Mouse (Mus musculus) lung, postnatal 14 days (tissue): ENCODE measurements at regions not wholly inside any gene's neighbourhood (a gene's known extent, or its start where the extent isn't known, plus 50 kb on each side); places are given as distances from the start of the nearest gene placed in this dataset.

ENCODE experiments used
- DNase-seq: peaks from one replicate; pipeline ENCODE4 v3.0.0; 2021

- no peak for DNase-seq
These were observed 55.2 kb upstream of the Zeb2 start for GRCm38 (mm10) chr2:45172382-45172781.

- peak; percentile 26 for DNase-seq
These were observed 54.5 kb upstream of the Zeb2 start for GRCm38 (mm10) chr2:45171520-45172173.

- DNase-seq = no peak
These were observed 53.1 kb upstream of the Zeb2 start for GRCm38 (mm10) chr2:45170272-45170671.

- DNase-seq = no peak
These were observed 52.4 kb upstream of the Zeb2 start for GRCm38 (mm10) chr2:45169429-45170070.

GRCm38 (mm10) chr2:45168606-45169005 is 51.4 kb upstream of the Zeb2 start:
- DNase-seq = no peak
